Mouse (Mus musculus) lung, postnatal 25 days (tissue): ENCODE results near the gene Galnt9.

Experiments used
- DNase-seq: peaks from one replicate; pipeline ENCODE4 v3.0.0; 2022; ENCODE audit warnings: low spot score

Gene Galnt9

GRCm38 (mm10) chr5:110543951-110544690 is at the start of gene Galnt9:
Galnt9 (plus strand) TSS chr5:110544355.
- peak; percentile 5 for DNase-seq

GRCm38 (mm10) chr5:110494396-110494795 is 49.8 kb upstream of the Galnt9 start:
- DNase-seq: peak; percentile 10

DNA sequence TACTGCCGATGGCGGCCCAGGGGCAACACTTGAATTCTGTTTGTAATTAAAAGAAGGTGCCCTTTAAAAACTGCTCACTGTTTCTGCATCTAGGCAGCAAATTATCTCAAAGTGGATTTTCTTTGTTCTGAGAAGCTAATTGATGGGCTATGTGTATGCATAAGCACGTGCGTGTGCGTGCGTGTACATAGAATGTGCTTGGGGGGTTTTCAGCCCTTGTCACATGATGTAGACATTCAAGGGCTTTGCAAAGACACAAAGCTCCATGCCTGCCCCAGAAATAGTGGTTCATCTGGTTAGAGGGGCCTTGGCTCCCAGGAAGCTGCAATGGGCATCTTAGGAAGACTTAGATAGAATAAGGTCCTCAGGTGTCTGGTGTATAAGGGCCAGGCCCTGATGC is 49.1 kb upstream of the Galnt9 start:
- DNase-seq: no peak

GRCm38 (mm10) chr5:110497556-110497955 is 46.6 kb upstream of the Galnt9 start:
- DNase-seq: no peak

GRCm38 (mm10) chr5:110498071-110498470 is 46.1 kb upstream of the Galnt9 start:
- DNase-seq: no peak

DNA sequence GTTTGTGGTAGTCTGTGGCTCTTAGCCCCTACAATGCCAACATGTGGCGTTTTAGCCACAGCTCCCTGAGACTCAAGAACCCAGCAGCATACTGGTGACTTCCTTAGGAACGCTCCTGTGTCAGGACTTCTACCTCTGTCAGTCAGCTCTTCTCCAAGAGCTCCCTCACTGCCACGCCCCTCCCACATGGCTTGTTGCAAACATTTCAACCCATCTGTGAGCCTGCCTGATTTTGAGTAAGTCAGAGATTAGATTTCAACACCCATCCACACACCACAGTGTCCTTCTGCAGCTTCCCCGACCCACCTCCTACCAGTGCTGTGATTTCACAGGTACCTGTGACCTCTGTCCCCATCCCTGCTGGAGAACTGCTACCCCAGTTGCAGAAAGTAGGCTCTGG is 43.9 kb upstream of the Galnt9 start:
- no peak for DNase-seq

- no peak for DNase-seq
These were observed 40.8 kb upstream of the Galnt9 start for GRCm38 (mm10) chr5:110503361-110503760.

GRCm38 (mm10) chr5:110505611-110506294 is 38.4 kb upstream of the Galnt9 start:
- DNase-seq: no peak

DNA sequence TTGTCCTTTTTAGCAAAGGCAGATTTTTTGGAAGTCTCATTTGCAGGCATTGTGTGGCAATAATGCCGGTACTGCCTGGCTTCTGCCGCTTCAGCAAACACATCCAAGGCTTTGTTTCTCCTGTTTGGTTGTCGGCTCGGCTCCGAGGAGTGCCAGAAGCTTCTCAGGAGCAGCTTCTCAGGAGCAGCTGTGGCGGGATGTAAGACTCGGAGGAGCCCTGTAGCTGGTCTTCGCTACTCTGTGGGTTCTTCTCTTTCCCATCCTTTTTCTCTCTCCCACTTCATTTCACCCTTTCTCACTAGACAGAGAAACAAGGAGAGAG is 37.9 kb upstream of the Galnt9 start:
- DNase-seq: no peak

DNA sequence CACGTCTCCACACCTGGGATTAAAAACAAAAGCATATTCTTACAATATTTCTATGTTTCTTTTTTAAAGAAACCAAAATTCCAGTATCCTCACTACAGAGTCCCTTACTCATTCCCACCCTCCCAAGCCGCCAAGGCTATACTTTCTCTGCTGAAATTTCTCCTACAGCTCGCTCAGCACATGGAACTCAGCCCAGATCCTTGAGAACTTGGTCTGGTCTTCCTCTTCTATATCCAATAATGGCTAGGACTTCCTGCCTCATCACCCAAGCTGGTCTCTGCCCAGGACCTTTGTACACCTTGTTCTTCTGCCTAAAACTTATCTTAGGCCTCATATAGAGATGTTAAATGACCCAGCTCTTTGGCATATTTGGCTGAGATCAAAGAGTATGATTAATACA is 37.3 kb upstream of the Galnt9 start:
- no peak for DNase-seq

GRCm38 (mm10) chr5:110507943-110508342 is 36.2 kb upstream of the Galnt9 start:
- DNase-seq: no peak

GRCm38 (mm10) chr5:110510357-110510756 is 33.8 kb upstream of the Galnt9 start:
- DNase-seq: no peak

- no peak for DNase-seq
These were observed 30.4 kb upstream of the Galnt9 start for GRCm38 (mm10) chr5:110513791-110514190.

DNA sequence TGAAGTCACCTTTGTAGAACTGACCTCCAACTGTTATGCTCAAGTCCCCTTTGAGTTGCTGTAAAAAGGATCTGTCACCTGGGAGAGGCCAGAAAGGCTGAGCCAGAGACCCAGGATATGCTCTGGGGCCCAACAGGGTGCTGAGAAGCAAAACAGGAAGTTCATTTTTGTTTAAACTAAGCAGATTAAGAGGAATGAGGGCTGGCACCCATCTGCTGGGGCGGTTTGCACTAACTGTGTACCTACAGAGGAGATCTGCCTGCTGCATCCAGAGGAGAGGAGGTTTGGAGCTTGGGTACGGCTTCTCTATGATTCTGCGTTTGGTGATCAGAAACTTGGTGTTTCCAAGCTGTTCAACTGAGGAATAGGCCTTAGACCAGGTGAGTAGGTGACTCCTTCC is 29.5 kb upstream of the Galnt9 start:
- DNase-seq: peak; percentile 2

DNA sequence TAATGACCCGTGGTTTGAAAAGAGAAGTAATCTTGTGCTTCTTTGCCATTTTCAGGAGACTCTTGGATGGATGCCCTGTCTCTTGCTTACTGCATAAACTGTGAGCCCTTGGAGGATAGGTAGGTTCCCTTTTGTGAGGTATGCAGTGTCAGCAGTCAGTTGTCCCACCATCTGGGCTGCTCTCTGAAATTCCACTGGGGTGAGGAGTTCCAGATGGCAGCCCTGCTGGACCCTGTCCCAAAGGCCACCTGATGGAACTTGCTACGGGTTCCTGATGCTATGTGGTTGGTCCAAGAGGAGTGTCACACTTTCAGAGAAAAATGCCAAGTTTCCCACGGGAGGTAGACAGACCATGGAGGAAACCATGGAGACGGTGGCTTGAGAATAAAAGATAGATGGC is 27.8 kb upstream of the Galnt9 start:
- no peak for DNase-seq

DNA sequence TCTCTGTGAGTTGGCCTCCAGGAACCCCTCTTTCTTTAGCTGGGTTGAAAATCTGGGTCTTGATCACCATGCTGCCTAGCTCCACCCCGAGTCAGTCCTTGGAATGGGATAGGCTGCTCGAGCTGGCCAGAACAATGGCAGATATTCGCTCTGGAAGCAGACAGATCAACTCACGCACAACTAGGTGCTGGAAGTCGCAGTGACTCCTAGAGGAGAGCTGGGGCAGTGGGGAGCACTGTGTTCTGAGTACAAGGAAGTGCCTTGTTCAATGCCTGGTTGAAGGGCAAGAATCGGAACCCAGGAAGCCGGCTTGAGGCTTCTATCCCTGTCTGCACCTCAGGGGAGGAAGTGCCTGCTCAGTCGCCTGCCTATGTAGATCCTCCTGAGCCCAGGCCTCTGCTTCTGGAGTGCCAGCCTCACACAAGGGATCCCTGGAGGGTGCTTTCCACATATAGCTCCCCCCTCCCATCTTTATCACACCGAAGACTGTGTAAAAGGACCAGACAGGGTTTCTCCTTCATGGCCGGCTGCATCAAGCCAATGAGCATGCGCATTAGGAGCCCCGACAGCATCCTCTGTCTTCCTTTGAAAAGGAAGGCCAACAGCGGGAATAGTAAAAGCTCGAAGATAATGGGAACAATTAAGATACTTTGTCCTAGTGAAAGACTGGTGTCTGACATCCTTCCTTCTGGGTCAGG is 25.9 kb upstream of the Galnt9 start:
- no peak for DNase-seq

DNA sequence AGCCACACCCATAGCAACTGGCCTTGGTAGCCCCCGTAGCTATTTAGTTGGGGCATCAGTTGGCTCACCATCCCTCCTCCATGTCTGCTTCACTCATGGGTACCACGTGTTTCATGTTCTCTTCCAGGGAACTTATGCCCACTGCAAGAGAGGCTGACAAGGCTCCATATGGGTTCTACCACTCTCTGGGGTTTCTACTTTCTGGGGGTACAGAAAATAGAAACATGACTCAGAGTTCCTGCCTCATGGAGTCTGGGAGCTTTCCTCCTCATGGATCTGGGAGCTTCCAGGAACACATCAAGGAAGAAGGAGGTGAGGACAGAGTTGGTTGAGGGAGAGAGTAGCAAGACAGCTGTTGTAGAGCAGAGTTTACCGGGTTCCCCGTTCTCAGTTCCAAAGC is 23.2 kb upstream of the Galnt9 start:
- no peak for DNase-seq

- DNase-seq: no peak
These were observed 22.3 kb upstream of the Galnt9 start for GRCm38 (mm10) chr5:110521822-110522221.

GRCm38 (mm10) chr5:110523296-110523695 is 20.9 kb upstream of the Galnt9 start:
- no peak for DNase-seq

DNA sequence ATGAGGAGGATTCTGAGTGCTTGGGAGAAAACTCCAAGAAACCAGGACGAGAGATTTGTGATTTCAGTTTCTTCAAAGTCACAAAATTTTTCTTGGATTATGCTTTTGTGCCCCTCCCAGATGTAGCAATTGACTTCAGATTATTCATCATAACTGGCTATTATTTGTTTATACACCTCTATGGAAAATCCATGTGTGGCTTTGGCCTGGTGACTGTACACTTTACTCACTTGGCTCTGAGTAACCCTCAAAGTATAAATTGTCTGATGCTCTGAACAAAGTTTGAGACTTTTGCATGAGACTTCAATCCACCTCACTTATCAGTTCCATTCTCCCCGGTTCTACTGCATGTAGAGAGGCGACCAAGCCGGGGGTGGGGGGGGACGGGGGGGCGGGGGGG is 18.5 kb upstream of the Galnt9 start:
- no peak for DNase-seq

DNA sequence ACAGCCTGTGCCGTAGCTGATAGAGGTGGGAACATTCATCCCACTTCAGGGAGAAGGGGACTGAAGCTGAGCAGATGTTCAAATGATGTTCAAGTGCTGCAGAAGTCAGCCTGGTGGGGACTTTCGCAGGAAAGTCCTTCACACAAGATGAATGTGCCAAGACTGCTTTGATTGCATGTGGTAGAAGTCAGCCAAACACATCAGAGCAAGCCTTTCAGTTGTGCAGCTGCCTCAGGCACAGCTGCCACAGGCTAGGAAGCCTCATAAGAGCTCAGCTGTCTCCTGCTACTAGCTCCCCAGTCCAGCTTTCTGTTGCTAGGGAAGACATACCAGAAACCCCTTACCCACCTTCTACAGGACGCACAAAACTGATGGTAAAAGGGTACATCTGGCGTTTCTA is 17.6 kb upstream of the Galnt9 start:
- no peak for DNase-seq

DNA sequence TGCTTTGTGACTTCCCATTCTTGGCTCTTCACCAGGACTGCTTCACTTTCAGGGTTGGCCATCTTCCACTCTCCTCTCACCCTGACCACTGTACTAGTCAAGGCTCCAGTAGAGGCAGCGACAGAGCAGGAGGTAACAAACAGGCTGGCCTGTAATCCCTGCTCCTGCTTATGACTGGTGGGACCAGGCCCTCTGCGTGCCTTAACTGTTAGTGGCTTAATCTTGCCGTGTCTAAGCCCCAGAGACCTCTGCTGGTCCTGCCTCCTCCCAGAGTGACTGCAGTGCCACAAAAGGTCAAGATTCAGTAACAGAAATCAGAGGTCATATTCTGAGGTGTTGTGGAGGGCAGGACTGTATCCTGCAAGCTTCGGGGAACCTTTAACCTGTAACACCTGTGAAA is 13.1 kb upstream of the Galnt9 start:
- no peak for DNase-seq

DNA sequence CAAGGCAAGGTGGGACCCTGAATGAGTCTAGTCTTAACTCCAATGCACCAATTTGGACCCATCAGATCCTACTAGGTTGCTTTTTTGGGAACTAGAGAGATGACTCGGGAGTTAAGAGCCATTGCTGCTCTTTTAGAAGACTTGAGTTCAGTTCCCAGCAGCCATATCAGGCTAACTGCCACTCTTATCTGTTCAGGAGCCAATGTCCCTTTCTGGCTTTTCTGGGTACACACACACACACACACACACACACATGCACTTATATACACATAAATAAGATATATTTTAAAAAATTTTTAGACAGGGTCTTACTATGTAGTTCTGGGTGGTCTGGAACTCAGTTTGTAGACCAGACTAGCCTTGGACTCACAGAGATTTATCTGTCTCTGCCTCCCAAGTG is 9.8 kb upstream of the Galnt9 start:
- no peak for DNase-seq
